Mouse (Mus musculus): Measurements from ENCODE around the gene Prss40.

GRCm38 (mm10) chr1:34536767-34537485 is 23.8 kb downstream of the Prss40 start:
- TF ChIP-seq CTCF (IDR thresholded peaks at IDR 0.05; ENCODE audit: borderline replicate concordance, control insufficient read depth, extremely low read depth, insufficient read depth, low read length, poor library complexity) (no peak), POLR2A (IDR thresholded peaks at IDR 0.05; ENCODE audit: control insufficient read depth, extremely low read depth, insufficient read depth, low read length, poor library complexity) (no peak)
